In genomic region chr13:5248671-5249391, GRCm38 (mm10) we compare ENCODE assay signal across 13 mouse cellular contexts.
DNase-seq lines count a peak whose midpoint lies in the region; ATAC-seq lines count a peak whose summit lies in the region.
"Had no signal": no experiment of that assay in that cellular context is flagged by ENCODE, and none has a peak within 500 bp of the region (broad histone marks: within the 10 kb centered on the region; RNA-seq: fewer than 3 reads in every experiment).

No protein-coding gene starts in this region.

- H3K4me1 ChIP-seq in heart, embryonic 14.5 days (ENCODE audit: control insufficient read depth in 2 of 2, insufficient read depth in 2 of 2, low read length in 2 of 2), result peaks cover 0 to 9% of the 10 kb centered on the region in 2 experiments; a peak in 2 of 4 replicates
- no peaks in the 10 kb centered on the region for H3K4me1 ChIP-seq in stomach, embryonic 15.5 days
- no peaks in the 10 kb centered on the region for H3K4me1 ChIP-seq in midbrain, embryonic 11.5 days (ENCODE audit: control insufficient read depth, insufficient read depth, low read length)

- peak overlapping the region; percentile 52 to 74 for H3K27ac ChIP-seq in heart, embryonic 14.5 days (replicated peaks in 1 of 2; ENCODE audit: control insufficient read depth in 1 of 2, insufficient read depth in 1 of 2, low read depth in 2 of 2, low read length in 2 of 2)
- H3K27ac ChIP-seq in stomach, embryonic 15.5 days, result no peak overlapping the region
- no peak overlapping the region for H3K27ac ChIP-seq in midbrain, embryonic 11.5 days (ENCODE audit: low read depth, low read length)
- H3K27ac ChIP-seq: gastrocnemius, adult 2 months had no signal

- H3K9me3 ChIP-seq in heart, embryonic 14.5 days (ENCODE audit: control insufficient read depth, low read length), result no peaks in the 10 kb centered on the region; the same call in 1 of the 2 replicates
- no peaks in the 10 kb centered on the region for H3K9me3 ChIP-seq in stomach, embryonic 15.5 days
- H3K9me3 ChIP-seq in midbrain, embryonic 11.5 days (ENCODE audit: control insufficient read depth, low read length), result no peaks in the 10 kb centered on the region

- H3K36me3 ChIP-seq in heart, embryonic 14.5 days (ENCODE audit: control insufficient read depth, insufficient read depth, low read length), result no peaks in the 10 kb centered on the region
- H3K36me3 ChIP-seq in stomach, embryonic 15.5 days, result no peaks in the 10 kb centered on the region
- H3K36me3 ChIP-seq in midbrain, embryonic 11.5 days (ENCODE audit: control insufficient read depth, insufficient read depth, low read length), result no peaks in the 10 kb centered on the region

- no peak for DNase-seq in heart, postnatal 25 days (ENCODE audit: low spot score)
- peak; percentile 14 for DNase-seq in lung, postnatal 25 days (ENCODE audit: low spot score)
- DNase-seq in lung, postnatal 4 days, result no peak
- DNase-seq in fibroblast of lung, adult 2 months (ENCODE audit: low read depth), result peak; percentile 21
- DNase-seq in midbrain, embryonic 11.5 days (ENCODE audit: low spot score, missing footprints), result no peak
- no peak for DNase-seq in thymus, postnatal 10 days (ENCODE audit: low spot score in 2 of 2)
- DNase-seq: gastrocnemius, adult 2 months; kidney, postnatal 10 days; liver, postnatal 0 days had no signal

- intact Hi-C loops in heart, postnatal 25 days (cut with DNase I), result no loop called here

- H3K4me2 ChIP-seq in heart, embryonic 14.5 days (ENCODE audit: low read length), result no peak overlapping the region
- H3K4me2 ChIP-seq in stomach, embryonic 15.5 days, result no peak overlapping the region
- no peak overlapping the region for H3K4me2 ChIP-seq in midbrain, embryonic 11.5 days

- WGBS in heart, embryonic 14.5 days, result 36% methylated on average over 3 of the region's 3 CpGs
- 46% methylated on average over 3 of the region's 3 CpGs for WGBS in stomach, embryonic 15.5 days
- WGBS in midbrain, embryonic 11.5 days, result 50% methylated on average over 3 of the region's 3 CpGs

- H3K27me3 ChIP-seq in heart, embryonic 14.5 days (ENCODE audit: control insufficient read depth, insufficient read depth, low read length), result no peaks in the 10 kb centered on the region
- H3K27me3 ChIP-seq in stomach, embryonic 15.5 days (replicated peaks), result no peaks in the 10 kb centered on the region
- no peaks in the 10 kb centered on the region for H3K27me3 ChIP-seq in midbrain, embryonic 11.5 days (ENCODE audit: control insufficient read depth, insufficient read depth, low read length)

- H3K9ac ChIP-seq in heart, embryonic 14.5 days (ENCODE audit: low read length), result no peak overlapping the region
- no peak overlapping the region for H3K9ac ChIP-seq in stomach, embryonic 15.5 days
- no peak overlapping the region for H3K9ac ChIP-seq in midbrain, embryonic 11.5 days (ENCODE audit: low read length)
- H3K9ac ChIP-seq: liver, postnatal 0 days had no signal

- ATAC-seq in heart, embryonic 14.5 days (ENCODE audit: insufficient number of reproducible peaks, insufficient read depth, low FRiP score, low read depth), result peak; percentile 54; the same call in 1 of the 2 replicates
- ATAC-seq in stomach, embryonic 15.5 days (ENCODE audit: insufficient read depth, low FRiP score, low read depth), result peak; percentile 47; the same call in 1 of the 2 replicates
- ATAC-seq in midbrain, embryonic 11.5 days (ENCODE audit: low FRiP score), result no peak
- ATAC-seq: activated CD4-positive, CD25-positive, alpha-beta regulatory T cell, adult 4 months; hindbrain, embryonic 16.5 days; liver, postnatal 0 days had no signal

- no peak overlapping the region for H3K4me3 ChIP-seq in heart, embryonic 14.5 days (ENCODE audit: control insufficient read depth in 1 of 2, insufficient read depth in 1 of 2, low read depth in 1 of 2, low read length in 2 of 2)
- H3K4me3 ChIP-seq in stomach, embryonic 15.5 days (replicated peaks), result no peak overlapping the region
- no peak overlapping the region for H3K4me3 ChIP-seq in midbrain, embryonic 11.5 days (ENCODE audit: low read depth, low read length)
- H3K4me3 ChIP-seq: gastrocnemius, adult 2 months had no signal

Comparison
In these comparisons a context has a peak if more than half of its experiments do, and no peak if none do; other contexts are left out.
1. DNase-seq: peak in lung, postnatal 25 days (single experiment) and fibroblast of lung, adult 2 months (single experiment); none in heart, postnatal 25 days (single experiment), lung, postnatal 4 days (0 of 2), midbrain, embryonic 11.5 days (single experiment) and thymus, postnatal 10 days (0 of 2).
2. H3K27ac ChIP-seq: peak in heart, embryonic 14.5 days (2 of 2); none in stomach, embryonic 15.5 days (single experiment) and midbrain, embryonic 11.5 days (single experiment).